Mouse (Mus musculus): ENCODE results near the gene Bud13. TPM values are rescaled to one million over a fixed set of nuclear protein-coding genes. Genes with fewer than 3 reads are reported as not detected.
"Not testable (repeated sequence)": the region's sequence is repeated elsewhere in the genome, so short reads cannot be mapped to it uniquely, and the experiment has no call there.

The Bud13 gene
- polyA plus RNA-seq, 1 experiment: 10.0 TPM

DNA sequence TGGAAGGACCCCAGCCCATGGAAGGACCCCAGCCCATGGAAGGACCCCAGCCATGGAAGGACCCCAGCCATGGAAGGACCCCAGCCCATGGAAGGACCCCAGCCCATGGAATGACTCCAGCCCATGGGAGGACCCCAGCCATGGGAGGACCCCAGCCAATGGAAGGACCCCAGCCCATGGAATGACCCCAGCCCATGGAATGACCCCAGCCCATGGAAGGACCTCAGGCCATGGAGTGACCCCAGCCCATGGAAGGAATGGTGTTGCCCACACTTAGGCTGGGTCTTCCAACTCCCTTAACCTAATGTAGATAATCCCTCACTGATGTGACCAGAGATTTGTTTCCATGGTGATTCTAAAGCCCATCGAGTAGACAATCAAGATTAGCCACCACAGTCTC, 48.5 kb downstream of the Bud13 start:
- no peak for DNase-seq
- 85% methylated on average over 1 of the region's 1 CpGs for WGBS
- H3K4me3 ChIP-seq (replicated peaks; ENCODE audit: extremely low read depth, low read depth, low read length): no peak overlapping the region
- TF ChIP-seq POLR2A (IDR thresholded peaks at IDR 0.05; ENCODE audit: borderline replicate concordance, extremely low read depth, low read depth, low read length) (no peak), CTCF (IDR thresholded peaks at IDR 0.05; ENCODE audit: insufficient read depth, low read length) (no peak)
- no peaks in the 10 kb centered on the region for H3K4me1 ChIP-seq (ENCODE audit: control insufficient read depth, insufficient read depth, low read length)

DNA sequence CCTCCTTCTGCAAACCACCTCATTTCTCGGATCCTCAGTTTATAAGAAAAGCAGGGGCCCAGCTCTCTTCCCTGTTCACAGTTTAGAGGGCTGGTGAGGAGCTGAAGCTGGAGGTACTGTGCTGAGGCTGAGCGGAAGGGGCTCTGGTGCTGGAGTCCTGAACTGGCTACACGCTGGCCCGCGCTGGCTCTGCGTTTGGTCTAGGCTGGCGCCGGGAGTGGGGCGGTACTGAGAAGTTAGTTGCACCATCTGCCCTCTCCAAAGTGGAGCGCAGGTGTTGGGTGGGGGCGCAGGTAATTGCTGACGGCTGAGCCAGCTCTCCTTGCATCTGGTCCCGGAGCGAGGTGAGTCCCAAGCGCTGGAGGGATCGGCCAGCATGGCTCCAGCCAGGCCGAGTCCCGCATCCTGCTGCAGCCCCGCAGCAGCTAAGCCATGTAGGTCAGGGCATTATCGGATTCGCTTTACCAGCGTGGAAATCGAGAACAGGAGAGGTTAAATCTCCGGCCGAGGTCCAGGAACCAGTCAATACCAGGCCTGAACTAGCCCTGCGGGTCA, 51.7 kb downstream of the Bud13 start:
- Histone ChIP-seq H3K4me1 (ENCODE audit: control insufficient read depth, insufficient read depth, low read length) (no peaks in the 10 kb centered on the region), H3K4me3 (replicated peaks; ENCODE audit: extremely low read depth, low read depth, low read length) (no peak overlapping the region)
- WGBS: 43% methylated on average over 26 of the region's 26 CpGs
- no peak for DNase-seq
- TF ChIP-seq CTCF (IDR thresholded peaks at IDR 0.05; ENCODE audit: insufficient read depth, low read length) (no peak), POLR2A (IDR thresholded peaks at IDR 0.05; ENCODE audit: borderline replicate concordance, extremely low read depth, low read depth, low read length) (no peak)

DNA sequence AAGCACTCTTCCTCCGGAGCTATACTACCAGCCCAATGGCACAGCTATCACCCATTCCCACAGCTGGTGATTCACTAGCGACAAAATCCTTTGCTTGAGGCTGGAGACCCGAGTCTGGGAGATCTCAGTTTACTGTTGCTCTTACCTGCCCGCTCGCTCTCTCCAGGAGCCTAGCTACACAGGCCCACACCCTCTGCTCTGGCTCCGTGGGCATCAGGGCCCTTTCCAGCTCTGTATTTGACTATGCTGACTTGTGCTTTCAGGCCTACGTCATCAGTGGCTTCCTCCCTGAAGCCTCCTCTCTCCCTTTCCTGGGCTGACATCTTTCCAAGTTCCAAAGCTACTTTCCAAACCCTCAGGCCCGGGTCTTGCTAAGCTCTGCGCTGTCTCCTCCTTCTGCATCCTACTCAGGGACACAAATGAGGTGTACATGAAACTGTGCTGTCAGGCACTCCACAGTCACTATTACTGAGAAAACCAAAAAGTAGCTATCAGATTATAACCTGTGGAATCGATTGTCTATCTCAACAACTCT, 52.7 kb downstream of the Bud13 start:
- H3K4me1 ChIP-seq (ENCODE audit: control insufficient read depth, insufficient read depth, low read length): no peaks in the 10 kb centered on the region
- 70% methylated on average over 10 of the region's 10 CpGs for WGBS
- DNase-seq: no peak
- no peak overlapping the region for H3K4me3 ChIP-seq (replicated peaks; ENCODE audit: extremely low read depth, low read depth, low read length)
- TF ChIP-seq POLR2A (IDR thresholded peaks at IDR 0.05; ENCODE audit: borderline replicate concordance, extremely low read depth, low read depth, low read length) (no peak), CTCF (IDR thresholded peaks at IDR 0.05; ENCODE audit: insufficient read depth, low read length) (no peak)

DNA sequence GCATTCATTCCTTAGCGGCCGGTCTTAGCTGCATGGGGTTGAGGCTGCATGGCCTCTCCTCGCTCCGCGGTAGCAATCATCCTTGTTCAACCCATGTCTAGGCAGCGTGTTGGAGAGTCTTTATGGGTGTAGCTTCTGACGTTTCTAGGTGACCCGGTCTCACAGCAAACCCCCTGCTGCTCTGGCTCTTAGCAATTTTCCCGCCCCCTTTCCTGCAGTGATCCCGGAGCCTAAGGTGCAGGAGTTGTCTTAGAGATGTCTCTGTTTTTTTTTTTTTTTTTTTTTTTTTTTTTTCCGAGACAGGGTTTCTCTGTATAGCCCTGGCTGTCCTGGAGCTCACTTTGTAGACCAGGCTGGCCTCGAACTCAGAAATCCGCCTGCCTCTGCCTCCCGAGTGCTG, 53.5 kb downstream of the Bud13 start:
- not testable (repeated sequence) for H3K4me3 ChIP-seq (replicated peaks; ENCODE audit: extremely low read depth, low read depth, low read length); H3K4me1 ChIP-seq (ENCODE audit: control insufficient read depth, insufficient read depth, low read length); DNase-seq
- 78% methylated on average over 13 of the region's 14 CpGs for WGBS

DNA sequence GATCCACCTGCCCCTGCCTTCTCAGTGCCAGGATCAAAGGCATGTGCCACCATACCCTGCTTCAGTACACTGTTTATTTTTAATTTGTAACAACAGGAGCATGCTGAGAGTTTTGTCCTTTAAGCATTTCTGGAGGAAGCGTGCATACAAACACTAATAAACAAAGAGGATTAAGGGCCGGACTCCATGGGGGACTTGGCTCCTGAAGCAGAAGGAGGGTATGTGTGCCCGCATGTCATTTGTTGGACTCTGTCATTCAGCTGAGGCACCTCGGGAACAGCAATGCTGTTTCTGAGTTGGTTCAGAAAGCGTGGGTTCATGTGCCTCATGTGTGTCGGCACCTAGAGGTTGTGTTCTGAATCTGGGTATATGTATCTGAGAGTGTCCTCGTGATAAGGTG, 54.5 kb downstream of the Bud13 start:
- TF ChIP-seq CTCF (IDR thresholded peaks at IDR 0.05; ENCODE audit: insufficient read depth, low read length): no peak
- TF ChIP-seq POLR2A (IDR thresholded peaks at IDR 0.05; ENCODE audit: borderline replicate concordance, extremely low read depth, low read depth, low read length): no peak
- no peaks in the 10 kb centered on the region for H3K4me1 ChIP-seq (ENCODE audit: control insufficient read depth, insufficient read depth, low read length)
- H3K4me3 ChIP-seq (replicated peaks; ENCODE audit: extremely low read depth, low read depth, low read length): no peak overlapping the region
- 59% methylated on average over 7 of the region's 7 CpGs for WGBS
- no peak for DNase-seq

DNA sequence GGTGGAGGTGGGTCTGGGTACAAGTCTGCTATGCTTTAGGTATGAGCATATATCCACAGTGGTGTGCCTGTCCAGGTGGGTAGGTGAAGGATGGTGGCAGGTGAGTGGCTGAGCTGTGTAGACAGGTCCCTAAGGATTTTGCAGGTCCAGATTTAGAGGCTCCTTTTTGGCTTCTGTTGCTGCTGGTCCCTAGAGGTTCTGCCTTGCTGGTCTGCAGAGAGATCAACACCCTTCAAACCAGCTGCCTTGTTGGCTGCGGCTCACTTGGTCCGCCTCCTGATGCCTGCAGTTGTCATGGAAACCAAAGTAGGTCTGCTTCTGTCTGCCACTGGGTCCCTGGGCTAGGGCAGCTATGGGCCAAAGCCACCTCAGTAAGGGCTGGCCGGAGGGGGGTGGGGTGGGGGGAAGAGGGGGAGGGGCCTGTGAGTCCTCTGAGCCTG, 55.1 kb downstream of the Bud13 start:
- TF ChIP-seq CTCF (IDR thresholded peaks at IDR 0.05; ENCODE audit: insufficient read depth, low read length) (no peak), POLR2A (IDR thresholded peaks at IDR 0.05; ENCODE audit: borderline replicate concordance, extremely low read depth, low read depth, low read length) (no peak)
- WGBS: 24% methylated on average over 3 of the region's 3 CpGs
- DNase-seq: no peak
- H3K4me1 ChIP-seq (ENCODE audit: control insufficient read depth, insufficient read depth, low read length): no peaks in the 10 kb centered on the region
- H3K4me3 ChIP-seq (replicated peaks; ENCODE audit: extremely low read depth, low read depth, low read length): no peak overlapping the region

DNA sequence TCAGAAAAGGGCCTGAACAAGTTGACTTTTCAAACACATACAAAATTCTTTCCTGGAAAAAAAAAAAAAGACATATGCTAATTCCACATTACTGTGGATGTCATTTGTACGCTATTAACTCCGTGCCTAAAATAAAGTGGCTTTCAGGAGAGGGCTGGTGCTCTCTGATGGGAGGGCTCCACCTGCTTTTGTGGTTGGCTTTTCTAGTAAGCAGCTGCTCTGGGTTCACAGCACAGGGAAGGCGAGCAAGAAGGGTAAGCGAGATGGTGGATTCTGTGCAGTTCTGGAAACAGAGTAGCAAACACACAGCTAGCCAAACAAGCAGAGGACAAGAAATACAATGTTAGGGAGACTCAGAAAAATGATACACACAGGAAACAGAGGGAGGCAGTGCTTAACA, 55.6 kb downstream of the Bud13 start:
- Histone ChIP-seq H3K4me1 (ENCODE audit: control insufficient read depth, insufficient read depth, low read length) (no peaks in the 10 kb centered on the region), H3K4me3 (replicated peaks; ENCODE audit: extremely low read depth, low read depth, low read length) (no peak overlapping the region)
- WGBS: 55% methylated on average over 4 of the region's 4 CpGs
- DNase-seq: no peak
- TF ChIP-seq POLR2A (IDR thresholded peaks at IDR 0.05; ENCODE audit: borderline replicate concordance, extremely low read depth, low read depth, low read length) (no peak), CTCF (IDR thresholded peaks at IDR 0.05; ENCODE audit: insufficient read depth, low read length) (no peak)

DNA sequence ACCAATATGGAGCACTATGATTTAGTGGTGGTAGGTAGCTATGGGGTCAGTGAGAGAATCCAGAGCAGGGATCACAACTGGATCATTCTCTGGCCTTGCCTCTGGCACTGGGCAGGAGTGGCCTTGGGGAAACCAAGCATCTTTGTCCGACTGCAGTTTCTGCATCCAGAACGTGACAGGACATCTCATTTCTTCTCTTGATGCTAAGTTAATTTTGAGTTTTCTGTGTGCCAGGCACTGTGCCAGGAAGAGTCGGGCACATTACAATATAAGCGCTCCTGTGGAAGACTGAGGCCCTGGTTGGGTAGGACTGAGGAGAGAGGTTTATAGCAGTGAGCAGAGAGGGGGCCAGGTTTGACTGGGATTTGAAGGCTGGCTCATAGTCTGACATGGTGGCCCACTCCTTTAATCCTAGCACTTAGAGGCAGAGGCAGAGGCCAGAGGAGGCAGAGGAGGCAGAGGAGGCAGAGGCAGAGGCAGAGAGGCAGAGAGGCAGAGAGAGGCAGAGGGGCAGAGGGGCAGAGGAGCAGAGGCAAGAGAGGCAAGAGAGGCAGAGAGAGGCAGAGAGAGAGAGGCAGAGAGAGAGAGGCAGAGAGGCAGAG, 56.3 kb downstream of the Bud13 start:
- DNase-seq: no peak
- TF ChIP-seq POLR2A (IDR thresholded peaks at IDR 0.05; ENCODE audit: borderline replicate concordance, extremely low read depth, low read depth, low read length) (no peak), CTCF (IDR thresholded peaks at IDR 0.05; ENCODE audit: insufficient read depth, low read length) (no peak)
- H3K4me1 ChIP-seq (ENCODE audit: control insufficient read depth, insufficient read depth, low read length): no peaks in the 10 kb centered on the region
- WGBS: 80% methylated on average over 4 of the region's 4 CpGs
- no peak overlapping the region for H3K4me3 ChIP-seq (replicated peaks; ENCODE audit: extremely low read depth, low read depth, low read length)

DNA sequence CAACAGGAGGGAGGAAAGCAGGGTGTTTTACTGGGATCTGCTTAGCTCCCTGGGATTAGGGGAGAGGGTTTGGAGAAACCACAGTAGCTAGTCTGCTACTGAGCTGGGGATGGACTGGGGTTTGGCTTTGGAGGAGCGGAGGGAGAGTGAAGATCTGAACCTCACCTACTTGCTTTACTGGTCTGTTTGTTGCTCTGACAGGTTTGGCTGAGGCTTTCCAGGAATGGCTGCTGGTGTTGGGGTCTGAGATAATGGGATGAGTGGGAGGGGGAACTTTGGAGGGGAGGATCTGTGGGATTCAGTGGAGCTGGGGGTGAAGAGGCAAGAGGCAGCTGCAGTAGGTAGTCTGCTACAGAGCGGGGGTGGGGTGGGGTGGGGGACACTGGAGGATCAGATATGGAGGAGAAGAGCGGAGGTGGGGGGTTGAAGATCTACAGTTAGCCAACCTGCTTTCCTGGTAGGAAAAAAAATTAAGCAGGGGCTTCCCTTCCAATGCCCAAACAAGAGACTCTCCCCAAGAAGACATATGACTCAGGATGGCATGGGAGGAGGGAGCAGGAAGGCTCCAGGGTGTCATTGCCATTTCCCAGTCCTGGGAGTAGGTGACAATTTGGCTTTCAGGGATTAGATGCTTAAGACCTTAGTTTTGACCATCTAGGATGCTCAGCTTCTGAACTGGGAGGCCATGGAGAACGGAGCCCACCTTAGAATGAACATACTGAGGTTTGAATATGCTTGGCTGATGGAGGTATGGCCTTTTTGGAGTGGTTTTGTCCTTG, 63.3 kb downstream of the Bud13 start:
- no peak for DNase-seq
- TF ChIP-seq CTCF (IDR thresholded peaks at IDR 0.05; ENCODE audit: insufficient read depth, low read length) (no peak), POLR2A (IDR thresholded peaks at IDR 0.05; ENCODE audit: borderline replicate concordance, extremely low read depth, low read depth, low read length) (no peak)
- WGBS: 86% methylated on average over 4 of the region's 4 CpGs
- Histone ChIP-seq H3K4me1 (ENCODE audit: control insufficient read depth, insufficient read depth, low read length) (no peaks in the 10 kb centered on the region), H3K4me3 (replicated peaks; ENCODE audit: extremely low read depth, low read depth, low read length) (no peak overlapping the region)

Other genes with a start within 250 kb of the Bud13 start
- 2.0 and 3.2 TPM in 2 replicates for gene Apoa1, start 54.4 kb upstream of the Bud13 start, polyA plus RNA-seq (2012; rRNA removed)
- gene Apoc3, start 47.4 kb upstream of the Bud13 start, polyA plus RNA-seq (2012; rRNA removed): 1.8 and 2.6 TPM in 2 replicates
- 0.09 and 0.30 TPM in 2 replicates for gene Apoa4, start 42.3 kb upstream of the Bud13 start, polyA plus RNA-seq (2012; rRNA removed)
- gene Apoa5, start 14.4 kb upstream of the Bud13 start, polyA plus RNA-seq (2012; rRNA removed): 0.25 and 0.67 TPM in 2 replicates
- 15.4 and 16.2 TPM in 2 replicates for gene Zpr1, start 9.9 kb upstream of the Bud13 start, polyA plus RNA-seq (2012; rRNA removed)
- not detected in 2 replicates for gene 4931429L15Rik, start 37.0 kb downstream of the Bud13 start, polyA plus RNA-seq (2012; rRNA removed)